Mouse (Mus musculus): ENCODE data around the gene Armh3. TPM values are rescaled to one million over a fixed set of nuclear protein-coding genes. Genes with fewer than 3 reads are reported as not detected.

The Armh3 gene
- total and polyA plus RNA-seq, 3 experiments = 1.1 to 4.9 (median 1.9) TPM

DNA sequence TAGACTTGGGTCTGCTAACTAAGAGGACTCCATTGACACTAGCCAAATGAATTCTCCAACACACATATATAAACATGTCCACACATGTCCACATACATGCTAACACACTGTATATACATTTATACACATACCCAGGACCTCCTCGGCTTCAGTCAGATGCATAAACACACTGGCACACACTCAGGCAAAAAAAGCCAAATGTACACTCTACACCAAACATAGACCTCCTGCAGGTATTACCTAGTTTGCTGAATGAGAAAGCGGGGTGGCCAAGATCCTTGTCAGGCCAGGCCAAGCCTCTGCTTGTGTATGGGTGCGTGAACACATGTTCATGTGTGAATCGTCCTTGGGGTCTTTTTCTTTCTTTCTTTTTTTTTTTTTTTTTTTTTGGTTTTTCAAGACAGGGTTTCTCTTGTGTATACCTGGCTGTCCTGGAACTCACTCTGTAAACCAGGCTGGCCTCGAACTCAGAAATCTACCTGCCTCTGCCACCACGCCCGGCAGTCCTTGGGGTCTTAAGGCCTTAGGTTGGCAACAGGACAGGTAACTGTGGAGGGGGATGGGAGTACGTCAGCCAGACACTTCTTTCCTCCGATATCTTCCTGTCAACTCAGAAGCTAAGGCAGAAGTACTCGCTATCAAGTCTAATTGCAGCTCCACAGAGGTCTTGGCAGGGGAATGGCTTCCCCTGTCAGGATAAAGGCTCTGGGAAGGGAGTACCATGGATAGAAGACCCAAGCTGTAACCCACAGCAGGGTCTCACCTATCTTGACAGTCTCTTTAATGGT, 32.1 kb upstream of the Armh3 start:
- Histone ChIP-seq H3K9ac (ENCODE audit: insufficient read depth, low read depth) (no peak overlapping the region), H3K9me3 (replicated peaks; ENCODE audit: low read length) (peaks cover 9% of the 10 kb centered on the region), H3K4me1 (ENCODE audit: control insufficient read depth in 1 of 2, insufficient read depth in 2 of 2) (no peaks in the 10 kb centered on the region), H3K27ac (ENCODE audit: insufficient read depth, low read depth) (no peak overlapping the region), H3K36me3 (replicated peaks in 1 of 2; ENCODE audit: control insufficient read depth in 1 of 2, insufficient read depth in 1 of 2, low read length in 1 of 2) (peaks cover 39 to 54% of the 10 kb centered on the region in 2 experiments), H3K4me3 (replicated peaks in 1 of 3; ENCODE audit: low read depth in 2 of 3, low read length in 2 of 3, poor library complexity in 1 of 3) (no peak overlapping the region), H3K27me3 (replicated peaks) (no peaks in the 10 kb centered on the region), H3K79me2 (replicated peaks; ENCODE audit: control insufficient read depth, extremely low read depth, insufficient read depth, poor library complexity, severe bottlenecking) (no peaks in the 10 kb centered on the region), H3K4me2 (ENCODE audit: insufficient read depth, low read depth, poor library complexity, severe bottlenecking) (no peak overlapping the region)
- no peak for TF ChIP-seq MAX (IDR thresholded peaks at IDR 0.05; ENCODE audit: low read length)
- TF ChIP-seq MYC (IDR thresholded peaks at IDR 0.05; ENCODE audit: low read depth, low read length) = no peak
- TF ChIP-seq JUN (IDR thresholded peaks at IDR 0.05; ENCODE audit: insufficient read depth, low read depth, low read length) = no peak
- peak; percentile 68; the same call in 1 of the 2 replicates for TF ChIP-seq POLR2AphosphoS2 (IDR thresholded peaks at IDR 0.05; ENCODE audit: low read depth, low read length)
- TF ChIP-seq MXI1 (IDR thresholded peaks at IDR 0.05; ENCODE audit: low read depth, low read length) = no peak
- DNase-seq (ENCODE audit: extremely low read depth) = no peak
- dilution Hi-C loops (cut with MboI; ENCODE audit: extremely low pct_ligation_motif_present, extremely low pct_unique_long_range_greater_than_20kb, low sequenced_read_pairs) (no loop called here), in situ Hi-C loops (cut with MboI; ENCODE audit: low pct_ligation_motif_present, low pct_unique_long_range_greater_than_20kb, low sequenced_read_pairs) (no loop called here)

DNA sequence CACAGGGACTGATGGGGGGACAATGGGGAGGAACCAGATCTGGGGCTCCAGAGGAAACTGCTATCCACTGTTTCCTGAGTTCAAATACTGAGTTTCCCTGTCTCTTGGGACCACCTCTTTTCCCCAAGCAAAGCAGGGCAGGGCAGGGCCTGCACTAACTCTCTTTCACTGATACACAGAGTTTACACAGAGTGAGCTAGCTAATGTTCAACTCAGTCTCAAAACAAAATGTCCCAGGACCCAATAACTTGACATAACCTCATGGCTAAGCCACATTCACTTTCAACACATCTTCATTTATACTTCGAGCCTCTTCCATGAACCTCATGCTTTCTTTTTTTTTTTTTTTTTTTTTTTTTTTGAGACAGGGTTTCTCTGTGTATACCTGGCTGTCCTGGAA, 31.4 kb upstream of the Armh3 start:
- Histone ChIP-seq H3K9me3 (replicated peaks; ENCODE audit: low read length) (peaks cover 9% of the 10 kb centered on the region), H3K4me3 (replicated peaks in 1 of 3; ENCODE audit: low read depth in 2 of 3, low read length in 2 of 3, poor library complexity in 1 of 3) (no peak overlapping the region), H3K27me3 (replicated peaks) (no peaks in the 10 kb centered on the region), H3K27ac (ENCODE audit: insufficient read depth, low read depth) (no peak overlapping the region), H3K9ac (ENCODE audit: insufficient read depth, low read depth) (no peak overlapping the region), H3K4me1 (ENCODE audit: control insufficient read depth in 1 of 2, insufficient read depth in 2 of 2) (no peaks in the 10 kb centered on the region), H3K79me2 (replicated peaks; ENCODE audit: control insufficient read depth, extremely low read depth, insufficient read depth, poor library complexity, severe bottlenecking) (no peaks in the 10 kb centered on the region), H3K4me2 (ENCODE audit: insufficient read depth, low read depth, poor library complexity, severe bottlenecking) (no peak overlapping the region), H3K36me3 (replicated peaks in 1 of 2; ENCODE audit: control insufficient read depth in 1 of 2, insufficient read depth in 1 of 2, low read length in 1 of 2) (peaks cover 32 to 47% of the 10 kb centered on the region in 2 experiments)
- in situ Hi-C loops (cut with MboI; ENCODE audit: low pct_ligation_motif_present, low pct_unique_long_range_greater_than_20kb, low sequenced_read_pairs) (no loop called here), dilution Hi-C loops (cut with MboI; ENCODE audit: extremely low pct_ligation_motif_present, extremely low pct_unique_long_range_greater_than_20kb, low sequenced_read_pairs) (no loop called here)
- TF ChIP-seq SIN3A (IDR thresholded peaks at IDR 0.05; ENCODE audit: low read length) (no peak), RCOR1 (conservative IDR thresholded peaks at IDR 0.05; ENCODE audit: low read depth, low read length) (no peak), CHD2 (IDR thresholded peaks at IDR 0.05; ENCODE audit: low read length) (no peak), JUN (IDR thresholded peaks at IDR 0.05; ENCODE audit: insufficient read depth, low read depth, low read length) (no peak), TBP (conservative IDR thresholded peaks at IDR 0.05; ENCODE audit: low read depth, low read length) (no peak), POLR2A (IDR thresholded peaks at IDR 0.05; ENCODE audit: low read depth, low read length) (no peak), IRF4 (IDR thresholded peaks at IDR 0.05; ENCODE audit: low read depth, low read length) (no peak)
- DNase-seq (ENCODE audit: extremely low read depth) = no peak

DNA sequence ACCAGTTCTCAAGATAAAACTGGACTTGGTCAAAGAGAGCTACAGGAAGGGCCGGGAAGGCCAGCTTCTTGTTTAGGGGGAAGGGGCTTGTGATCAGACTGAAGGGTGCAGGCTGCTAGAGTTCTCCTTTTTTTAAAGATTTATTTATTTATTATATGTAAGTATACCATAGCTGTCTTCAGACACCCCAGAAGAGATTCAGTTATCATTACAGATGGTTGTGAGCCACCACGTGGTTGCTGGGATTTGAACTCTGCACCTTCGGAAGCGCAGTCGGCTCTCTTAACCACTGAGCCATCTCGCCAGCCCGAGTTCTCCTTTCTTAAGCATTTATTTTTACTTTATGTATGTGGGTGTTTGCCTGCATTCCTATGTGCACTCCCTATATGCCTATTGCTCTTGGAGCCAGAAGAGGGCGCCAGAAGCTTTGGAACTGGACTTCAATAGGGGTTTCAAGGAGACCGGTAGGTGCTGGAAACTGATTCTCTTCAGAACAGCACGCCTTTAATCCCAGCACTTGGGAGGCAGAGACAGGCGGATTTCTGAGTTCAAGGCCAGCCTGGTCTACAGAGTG, 30.5 kb upstream of the Armh3 start:
- DNase-seq (ENCODE audit: extremely low read depth) = no peak
- peaks cover 23 to 39% of the 10 kb centered on the region in 2 experiments for H3K36me3 ChIP-seq (replicated peaks in 1 of 2; ENCODE audit: control insufficient read depth in 1 of 2, insufficient read depth in 1 of 2, low read length in 1 of 2)
- dilution Hi-C loops (cut with MboI; ENCODE audit: extremely low pct_ligation_motif_present, extremely low pct_unique_long_range_greater_than_20kb, low sequenced_read_pairs) (no loop called here), in situ Hi-C loops (cut with MboI; ENCODE audit: low pct_ligation_motif_present, low pct_unique_long_range_greater_than_20kb, low sequenced_read_pairs) (no loop called here)
- H3K4me2 ChIP-seq (ENCODE audit: insufficient read depth, low read depth, poor library complexity, severe bottlenecking) = no peak overlapping the region
- peaks cover 9% of the 10 kb centered on the region for H3K9me3 ChIP-seq (replicated peaks; ENCODE audit: low read length)
- no peak overlapping the region for H3K27ac ChIP-seq (ENCODE audit: insufficient read depth, low read depth)
- no peaks in the 10 kb centered on the region for H3K27me3 ChIP-seq (replicated peaks)
- no peak overlapping the region for H3K9ac ChIP-seq (ENCODE audit: insufficient read depth, low read depth)
- TF ChIP-seq IRF4 (IDR thresholded peaks at IDR 0.05; ENCODE audit: low read depth, low read length) (no peak), MYC (IDR thresholded peaks at IDR 0.05; ENCODE audit: low read depth, low read length) (no peak), CTCF (conservative IDR thresholded peaks at IDR 0.05 in 1 of 2, IDR thresholded peaks at IDR 0.05 in 1 of 2; ENCODE audit: low read depth in 2 of 2, low read length in 2 of 2) (peak in 1 of 2 experiments; percentile 49; a peak in 3 of 4 replicates), ZMIZ1 (IDR thresholded peaks at IDR 0.05; ENCODE audit: low read depth, low read length) (no peak), NELFE (IDR thresholded peaks at IDR 0.05; ENCODE audit: low read depth, low read length) (no peak), SMC3 (IDR thresholded peaks at IDR 0.05; ENCODE audit: low read depth, low read length) (peak; percentile 22), MAFK (IDR thresholded peaks at IDR 0.05; ENCODE audit: insufficient replicate concordance, low read length) (no peak), RAD21 (IDR thresholded peaks at IDR 0.05; ENCODE audit: low read depth, low read length) (peak; percentile 41), POLR2A (IDR thresholded peaks at IDR 0.05; ENCODE audit: low read depth, low read length) (no peak), MAZ (IDR thresholded peaks at IDR 0.05; ENCODE audit: low read depth, low read length) (no peak), E2F4 (IDR thresholded peaks at IDR 0.05; ENCODE audit: insufficient replicate concordance, low read depth, low read length) (no peak), BHLHE40 (IDR thresholded peaks at IDR 0.05; ENCODE audit: low read depth, low read length) (no peak), JUN (IDR thresholded peaks at IDR 0.05; ENCODE audit: insufficient read depth, low read depth, low read length) (no peak), POLR2AphosphoS2 (IDR thresholded peaks at IDR 0.05; ENCODE audit: low read depth, low read length) (no peak), UBTF (IDR thresholded peaks at IDR 0.05; ENCODE audit: low read depth, low read length) (no peak), SIN3A (IDR thresholded peaks at IDR 0.05; ENCODE audit: low read length) (no peak), TBP (conservative IDR thresholded peaks at IDR 0.05; ENCODE audit: low read depth, low read length) (no peak), KAT2A (IDR thresholded peaks at IDR 0.05; ENCODE audit: insufficient replicate concordance, low read length) (no peak)
- H3K4me1 ChIP-seq (ENCODE audit: control insufficient read depth in 1 of 2, insufficient read depth in 2 of 2) = no peaks in the 10 kb centered on the region
- H3K79me2 ChIP-seq (replicated peaks; ENCODE audit: control insufficient read depth, extremely low read depth, insufficient read depth, poor library complexity, severe bottlenecking) = no peaks in the 10 kb centered on the region
- no peak overlapping the region for H3K4me3 ChIP-seq (replicated peaks in 1 of 3; ENCODE audit: low read depth in 2 of 3, low read length in 2 of 3, poor library complexity in 1 of 3)

Measured in CH12.LX (cell line).